Mouse (Mus musculus): ENCODE measurements around the gene Pkd1.

DNA sequence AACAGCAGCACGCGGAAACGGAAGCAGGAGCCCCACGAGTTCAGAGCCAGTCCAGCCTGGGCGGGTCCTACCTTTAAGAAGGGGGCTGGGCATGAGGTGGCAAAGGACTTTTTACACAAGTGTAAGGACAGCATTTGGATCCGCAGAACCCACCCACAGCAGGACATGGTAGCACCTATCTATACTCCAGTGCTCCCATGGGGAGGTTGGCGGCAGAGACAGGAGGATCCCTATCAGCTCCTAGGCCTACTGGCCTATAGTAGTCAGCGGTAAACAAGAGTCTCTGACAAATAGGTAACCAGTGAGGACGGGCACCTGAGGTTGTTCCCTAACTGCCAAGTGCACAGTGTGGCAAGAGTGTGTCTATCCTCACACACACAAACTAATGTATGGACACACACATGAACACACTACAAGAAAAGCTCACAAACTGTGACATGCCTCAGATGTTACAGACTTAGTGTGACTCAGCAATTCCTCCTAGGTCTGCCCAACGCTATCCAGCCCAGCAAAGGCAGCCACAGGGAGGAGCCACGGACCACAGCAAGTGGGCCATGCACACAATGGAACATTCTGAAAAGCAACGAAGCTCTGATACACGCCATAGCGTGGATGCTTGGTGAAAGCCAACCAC, 68.0 kb downstream of the Pkd1 start:
- TF ChIP-seq CTCF (IDR thresholded peaks at IDR 0.05; ENCODE audit: control insufficient read depth, insufficient read depth, insufficient replicate concordance, low read depth, low read length) (no peak), POLR2A (IDR thresholded peaks at IDR 0.05; ENCODE audit: control insufficient read depth, low read depth, low read length) (no peak)

All from testis, adult 2 months (tissue).